Mouse (Mus musculus) activated CD4-positive, CD25-positive, alpha-beta regulatory T cell, adult 9 weeks (primary cell): ENCODE results near the gene Dpp7. TPM values are rescaled to one million over a fixed set of nuclear protein-coding genes. Genes with fewer than 3 reads are reported as not detected.

Source experiments
- polyA plus RNA-seq: library from polyadenylated mRNA; unstranded; fragments of 100-300 nt; shearing (Covaris generic); gene quantifications from one replicate; pipeline ENCODE4 v1.2.1, GENCODE M21; 2017

The Dpp7 gene
- polyA plus RNA-seq: 25.1 TPM

DNA sequence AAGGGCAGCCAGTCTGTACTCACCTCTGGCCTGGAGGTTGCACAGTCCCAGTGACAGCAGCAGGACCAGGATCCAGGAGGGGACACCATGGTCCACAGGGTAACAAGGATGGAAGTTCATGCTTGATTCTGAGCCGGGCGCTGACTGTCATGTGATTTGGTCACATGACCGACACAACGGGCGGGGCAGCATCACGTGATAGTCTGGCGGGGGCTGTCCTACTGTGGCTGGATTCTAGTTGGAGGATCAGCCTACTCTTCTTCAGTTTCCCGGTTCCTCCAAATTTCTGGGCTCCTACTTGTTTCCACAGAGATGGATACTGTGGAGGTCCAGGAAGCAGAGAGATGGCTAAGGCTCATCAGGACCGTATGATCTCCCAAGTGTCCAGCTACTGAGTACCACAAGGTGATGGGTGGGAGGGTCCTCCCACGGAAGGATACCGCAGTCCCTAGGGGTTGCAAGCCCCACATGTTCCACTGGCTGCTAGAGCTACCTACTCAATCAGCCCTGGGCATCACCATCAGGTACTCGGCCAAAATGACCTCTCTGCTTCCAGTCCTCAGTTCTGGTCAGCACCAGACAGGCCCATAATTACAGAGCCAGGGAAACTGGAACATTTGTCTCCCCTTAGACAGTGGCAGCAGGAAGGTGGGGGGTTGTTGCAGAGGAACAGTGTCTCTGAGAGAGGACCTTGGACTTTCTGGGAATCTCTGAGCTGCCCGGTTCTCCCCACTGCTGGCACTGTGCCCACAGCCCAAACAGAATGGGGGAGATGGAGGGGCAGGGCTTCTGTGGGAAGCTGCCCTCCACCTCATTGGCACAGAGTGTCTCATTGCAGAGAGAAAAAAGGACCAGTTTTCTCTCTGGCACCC, at the start of gene Dpp7:
Gene Dpp7 (minus strand): TSS at position 152 of the 872 bp plus-strand sequence.

DNA sequence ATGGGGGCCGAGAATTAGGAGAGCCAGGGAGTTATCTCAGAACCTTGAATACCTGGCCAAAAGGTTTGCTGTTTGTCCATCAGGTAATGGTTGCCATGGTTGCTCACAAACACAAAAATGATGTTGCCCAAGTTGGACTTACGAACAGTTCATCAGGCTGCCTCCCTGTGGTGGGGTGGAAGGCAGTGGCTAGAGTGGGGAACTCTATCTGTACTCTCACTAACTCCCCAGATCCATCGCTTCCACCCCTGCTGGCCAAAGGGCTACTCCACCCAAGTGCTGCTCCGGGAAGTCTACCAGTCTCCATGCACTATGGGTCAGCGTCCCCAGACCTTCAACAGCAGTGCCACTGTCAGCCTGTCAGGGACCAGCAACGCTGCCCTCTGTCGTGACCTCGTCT, 42.9 kb upstream of the Dpp7 start, which contains the start of gene Npdc1:
Gene Npdc1 (plus strand): TSS at position 301 of the 400 bp plus-strand sequence.

DNA sequence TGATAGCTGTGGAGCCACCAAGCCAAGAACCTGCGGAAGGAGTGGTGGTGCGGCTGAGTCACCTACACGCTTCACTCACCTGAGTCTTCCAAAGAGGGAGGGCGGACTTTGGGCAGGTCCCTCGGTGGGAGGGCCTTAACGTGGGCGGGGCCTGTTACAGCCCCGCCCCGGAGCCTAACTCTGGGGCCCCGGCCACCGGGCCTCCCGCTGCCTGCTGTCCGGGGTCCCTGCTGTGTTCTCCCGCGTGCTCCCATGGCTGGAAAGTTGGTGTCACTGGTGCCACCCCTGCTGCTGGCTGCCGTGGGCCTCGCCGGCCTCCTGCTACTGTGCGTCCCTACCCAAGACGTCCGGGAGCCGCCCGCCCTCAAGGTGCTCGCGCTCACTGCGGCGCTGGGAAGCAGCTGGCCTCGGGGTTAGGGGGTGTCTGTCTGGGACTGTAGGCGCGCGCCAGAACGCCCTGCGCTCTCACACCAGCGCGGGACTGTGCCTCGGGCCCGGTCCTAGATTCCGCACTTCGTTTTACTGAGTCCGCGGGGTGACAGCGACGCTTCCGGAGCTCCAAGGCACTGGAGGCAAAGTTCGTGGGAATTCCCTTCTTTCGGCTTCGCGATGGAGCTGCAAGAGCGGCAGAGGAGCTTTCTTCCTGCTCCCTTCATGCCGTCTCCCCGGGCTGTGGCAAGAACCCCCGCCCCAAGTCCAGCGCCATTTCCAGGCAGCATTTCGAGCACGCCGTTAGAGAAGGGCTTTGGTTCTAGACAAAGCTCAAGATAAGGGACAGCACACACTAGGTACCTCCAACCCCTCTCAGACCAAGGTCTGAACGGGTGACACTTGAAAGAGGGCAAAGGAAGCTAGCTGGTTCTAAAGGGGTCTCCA, 39.8 kb upstream of the Dpp7 start, which contains the start of gene Entpd2:
Gene Entpd2 (plus strand): TSS at position 154 of the 876 bp plus-strand sequence.

DNA sequence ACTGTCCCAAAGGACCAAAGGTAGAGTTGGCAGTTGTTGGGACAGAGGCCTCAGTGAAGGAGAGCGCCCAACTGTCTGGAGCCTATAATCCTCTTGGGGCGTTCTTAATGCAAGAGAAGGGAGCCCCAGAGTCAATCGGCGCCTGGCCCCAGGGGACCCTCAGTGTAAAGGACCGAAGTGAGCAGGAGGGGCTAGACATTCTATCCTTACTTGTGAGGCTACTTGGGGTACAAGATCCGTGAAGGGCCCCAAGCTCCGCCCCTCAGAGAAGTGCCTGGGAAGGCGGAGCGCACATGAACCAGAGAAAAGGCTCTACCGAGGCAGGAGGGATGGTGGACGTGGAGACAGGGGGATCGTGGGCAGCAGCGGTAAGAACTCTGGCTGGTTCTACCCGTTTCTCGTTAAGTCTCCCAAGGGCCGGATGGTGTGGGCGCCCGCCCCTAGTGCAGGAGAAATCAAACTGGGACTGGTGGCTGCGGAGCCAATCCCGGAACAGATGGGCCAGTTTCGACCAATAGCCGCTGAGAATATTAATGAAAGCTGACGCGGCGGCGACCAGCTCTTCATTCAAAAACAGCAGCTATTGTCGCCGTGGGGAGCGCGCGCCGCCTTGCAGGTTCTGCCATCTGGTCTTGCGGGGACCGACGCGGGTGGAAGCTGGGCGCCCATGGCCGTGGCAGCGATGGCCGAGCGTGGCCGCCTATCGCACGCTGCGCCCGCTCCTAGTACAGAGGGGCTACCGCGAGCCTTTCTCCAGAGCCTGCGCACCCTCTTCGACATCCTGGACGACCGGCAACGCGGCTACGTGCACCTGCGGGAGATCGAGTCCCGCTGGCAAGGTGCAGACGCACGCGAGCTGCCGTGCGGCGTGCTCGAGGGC, 15.8 kb upstream of the Dpp7 start, which contains the start of gene Sapcd2:
Gene Sapcd2 (plus strand): TSS at position 558 of the 880 bp plus-strand sequence.

DNA sequence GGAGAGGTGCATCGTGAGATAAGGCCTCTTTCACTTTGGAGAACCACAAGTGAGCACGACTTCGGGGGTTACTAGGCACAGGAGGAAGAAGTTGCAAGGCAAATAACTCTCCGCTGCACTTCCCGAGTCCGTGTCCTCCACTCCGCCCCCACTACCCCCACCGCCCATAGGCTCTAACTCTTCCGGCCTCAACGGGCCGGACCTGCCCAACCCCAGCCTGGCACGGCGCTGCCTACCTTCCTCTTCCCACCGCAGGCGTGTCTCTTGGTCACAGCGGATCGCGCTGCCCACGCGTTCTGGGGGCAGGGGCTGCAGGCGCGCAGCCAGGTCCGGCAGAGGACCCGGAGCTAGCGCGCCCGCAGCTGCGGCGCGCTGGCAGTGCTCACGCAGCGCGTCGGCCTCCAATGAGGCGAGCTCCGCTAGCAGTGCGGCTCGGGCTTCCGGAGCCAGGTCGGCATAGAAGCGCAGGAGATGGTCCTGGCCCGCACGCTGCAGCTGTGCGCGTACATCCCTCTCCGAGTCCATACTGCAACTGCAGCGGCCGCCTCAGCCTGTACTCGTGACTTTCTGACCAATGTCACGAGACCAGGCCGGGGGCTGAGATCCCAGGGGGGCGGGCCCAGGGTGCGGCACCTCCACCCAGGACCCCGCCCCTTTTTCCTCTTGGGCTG, 9.1 kb upstream of the Dpp7 start, which contains the start of gene Uap1l1:
Gene Uap1l1 (minus strand): TSS at position 592 of the 671 bp plus-strand sequence.

DNA sequence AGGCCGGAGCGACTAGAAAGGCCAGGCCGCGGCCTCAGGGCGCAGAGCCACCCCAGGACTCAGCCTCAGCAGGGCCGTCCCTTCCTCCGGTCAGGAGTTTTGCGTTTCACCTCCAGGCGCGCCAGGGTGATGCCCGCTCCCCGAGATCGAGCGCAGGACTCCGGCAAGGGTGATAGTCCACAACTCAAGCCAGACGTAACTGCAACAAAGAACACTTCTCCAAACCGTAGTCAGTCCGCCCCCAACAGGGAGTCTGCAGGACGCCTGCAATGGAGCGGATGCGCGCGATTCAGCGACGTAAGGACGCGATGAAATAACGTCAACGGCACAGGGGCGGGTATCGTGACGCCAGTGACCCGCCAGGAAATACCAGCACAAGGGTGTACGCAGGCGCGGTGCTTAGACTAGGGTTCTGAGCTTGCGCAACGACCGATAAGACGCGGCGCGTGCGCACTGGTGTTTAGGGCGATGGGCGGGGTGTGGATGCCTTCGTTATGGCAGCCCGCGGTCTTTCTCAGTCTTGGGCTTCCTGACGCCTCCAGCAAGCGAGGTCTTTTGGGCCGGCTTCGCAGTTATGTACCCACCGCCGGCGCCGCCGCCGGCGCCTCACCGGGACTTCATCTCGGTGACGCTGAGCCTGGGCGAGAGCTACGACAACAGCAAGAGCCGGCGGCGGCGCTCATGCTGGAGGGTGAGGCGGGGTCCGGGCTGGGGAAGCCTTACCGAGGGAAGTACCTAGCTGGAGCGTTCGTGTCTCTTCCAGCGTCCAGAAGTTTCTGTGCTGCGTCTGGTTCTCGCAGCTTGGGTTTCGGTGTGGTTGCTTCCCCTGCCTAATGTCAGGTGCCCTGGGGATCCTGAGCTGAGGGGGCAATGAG, 23.6 kb downstream of the Dpp7 start, which contains the start of gene Man1b1:
Gene Man1b1 (plus strand): TSS at position 53 of the 875 bp plus-strand sequence.

DNA sequence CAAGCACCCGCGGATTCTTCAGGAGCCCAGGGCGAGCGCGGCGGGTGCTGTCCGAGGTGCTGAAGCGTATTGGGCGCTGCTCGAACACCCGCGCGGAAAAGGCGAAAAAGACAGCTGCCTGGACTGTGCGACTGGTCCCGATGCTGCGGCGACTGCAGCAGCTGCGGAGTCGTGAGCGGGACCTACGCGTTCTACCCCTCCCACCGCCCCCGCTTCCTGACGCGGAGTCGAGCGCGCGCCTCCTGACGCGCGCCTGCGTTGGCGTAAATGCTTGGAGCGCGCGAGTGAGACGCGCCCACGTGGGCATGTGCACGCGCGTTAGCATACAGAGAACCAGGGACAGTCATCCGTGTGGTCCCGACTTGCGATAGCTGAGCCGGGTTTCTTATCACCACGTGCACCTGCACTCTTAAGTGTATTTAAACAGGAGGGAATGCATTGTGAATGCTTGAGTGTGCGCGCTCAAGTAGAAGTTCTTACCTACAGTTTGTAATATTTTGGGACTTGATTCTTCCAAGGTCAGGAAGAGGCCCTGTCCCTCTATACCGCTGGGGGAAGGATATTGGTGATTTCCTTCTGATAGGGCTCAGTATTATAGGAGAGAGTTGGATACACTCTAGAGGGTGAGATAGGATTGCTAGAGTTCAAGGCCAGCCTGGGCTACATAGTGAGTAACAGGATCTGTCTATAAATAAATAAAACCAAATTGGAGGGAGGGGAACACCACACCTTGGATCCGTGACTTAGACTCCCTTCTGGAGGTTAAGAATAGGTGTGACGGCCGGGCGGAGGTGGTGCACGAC, 37.0 kb downstream of the Dpp7 start, which contains the start of gene Grin1:
Gene Grin1 (minus strand): TSS at position 217 of the 803 bp plus-strand sequence.

Other genes starting within 250 kb of the Dpp7 start
- not detected for gene Nrarp, start 175.6 kb downstream of the Dpp7 start, polyA plus RNA-seq
- gene Tor4a, start 159.5 kb downstream of the Dpp7 start, polyA plus RNA-seq: 153 TPM
- 167 TPM for gene Nelfb, start 144.9 kb downstream of the Dpp7 start, polyA plus RNA-seq
- gene Stpg3, start 141.7 kb downstream of the Dpp7 start, polyA plus RNA-seq: not detected
- gene Fam166a, start 137.6 kb downstream of the Dpp7 start, polyA plus RNA-seq: not detected
- gene Tubb4b, start 131.7 kb downstream of the Dpp7 start, polyA plus RNA-seq: 235 TPM
- gene Slc34a3, start 122.0 kb downstream of the Dpp7 start, polyA plus RNA-seq: not detected
- gene Rnf224, start 119.6 kb downstream of the Dpp7 start, polyA plus RNA-seq: not detected
- not detected for gene Rnf208, start 114.1 kb downstream of the Dpp7 start, polyA plus RNA-seq
- not detected for gene Cysrt1, start 113.9 kb downstream of the Dpp7 start, polyA plus RNA-seq
- 10.4 TPM for gene AL732309.1, start 109.5 kb downstream of the Dpp7 start, polyA plus RNA-seq
- 16.9 TPM for gene Tmem203, start 100.9 kb downstream of the Dpp7 start, polyA plus RNA-seq
- 3.8 TPM for gene Tprn, start 93.7 kb downstream of the Dpp7 start, polyA plus RNA-seq
- gene Ssna1, start 83.9 kb downstream of the Dpp7 start, polyA plus RNA-seq: 144 TPM
- gene Anapc2, start 83.9 kb downstream of the Dpp7 start, polyA plus RNA-seq: 106 TPM
- not detected for gene Tmem210, start 68.2 kb downstream of the Dpp7 start, polyA plus RNA-seq
- gene Lrrc26, start 66.4 kb downstream of the Dpp7 start, polyA plus RNA-seq: not detected
- 0.11 TPM for gene Grin1, start 37.2 kb downstream of the Dpp7 start, polyA plus RNA-seq
- gene Man1b1, start 24.0 kb downstream of the Dpp7 start, polyA plus RNA-seq: 24.2 TPM
- gene Uap1l1, start 9.3 kb upstream of the Dpp7 start, polyA plus RNA-seq: 19.7 TPM
- gene Sapcd2, start 16.0 kb upstream of the Dpp7 start, polyA plus RNA-seq: 0.39 TPM
- gene Entpd2, start 39.5 kb upstream of the Dpp7 start, polyA plus RNA-seq: 0.56 TPM
- gene Npdc1, start 43.0 kb upstream of the Dpp7 start, polyA plus RNA-seq: 3.4 TPM
- gene Fut7, start 66.9 kb upstream of the Dpp7 start, polyA plus RNA-seq: 11.3 TPM
- gene Abca2, start 72.3 kb upstream of the Dpp7 start, polyA plus RNA-seq: 24.7 TPM
- 4.6 TPM for gene Clic3, start 100.5 kb upstream of the Dpp7 start, polyA plus RNA-seq
- gene Paxx, start 104.7 kb upstream of the Dpp7 start, polyA plus RNA-seq: 96.1 TPM
- gene Ptgds, start 113.7 kb upstream of the Dpp7 start, polyA plus RNA-seq: not detected
- not detected for gene Lcn12, start 137.6 kb upstream of the Dpp7 start, polyA plus RNA-seq
- gene Fbxw5, start 144.4 kb upstream of the Dpp7 start, polyA plus RNA-seq: 115 TPM
- 10.0 TPM for gene C8g, start 145.4 kb upstream of the Dpp7 start, polyA plus RNA-seq
- gene Traf2, start 190.6 kb upstream of the Dpp7 start, polyA plus RNA-seq: 107 TPM
- 388 TPM for gene Edf1, start 201.5 kb upstream of the Dpp7 start, polyA plus RNA-seq
- gene Mamdc4, start 218.5 kb upstream of the Dpp7 start, polyA plus RNA-seq: 1.6 TPM
- gene Phpt1, start 218.9 kb upstream of the Dpp7 start, polyA plus RNA-seq: 62.9 TPM
- gene Ajm1, start 225.4 kb upstream of the Dpp7 start, polyA plus RNA-seq: 0.42 TPM